Mouse (Mus musculus): ENCODE data around the gene Adk.

The Adk gene

GRCm38 (mm10) chr14:21223971-21224635 lies 171.7 kb downstream of the Adk start:
- in situ Hi-C loops (cut with MboI; ENCODE audit: unreplicated experiment in 2 of 2) = no loop called here

GRCm38 (mm10) chr14:21237051-21237450 lies 184.7 kb downstream of the Adk start:
- in situ Hi-C loops (cut with MboI; ENCODE audit: unreplicated experiment in 2 of 2) = no loop called here

- in situ Hi-C loops (cut with MboI; ENCODE audit: unreplicated experiment in 2 of 2) = no loop called here
Measured at GRCm38 (mm10) chr14:21241105-21241504, 188.7 kb downstream of the Adk start.

- in situ Hi-C loops (cut with MboI; ENCODE audit: unreplicated experiment in 2 of 2) = no loop called here
Measured at GRCm38 (mm10) chr14:21251386-21251785, 199.0 kb downstream of the Adk start.

- in situ Hi-C loops (cut with MboI; ENCODE audit: unreplicated experiment in 2 of 2) = no loop called here
Measured at GRCm38 (mm10) chr14:21252326-21252886, 200.0 kb downstream of the Adk start.

- in situ Hi-C loops (cut with MboI; ENCODE audit: unreplicated experiment in 2 of 2) = no loop called here
Measured at GRCm38 (mm10) chr14:21253321-21253992, 201.1 kb downstream of the Adk start.

- in situ Hi-C loops (cut with MboI; ENCODE audit: unreplicated experiment in 2 of 2) = no loop called here
Measured at GRCm38 (mm10) chr14:21253993-21254339, 201.6 kb downstream of the Adk start.

- in situ Hi-C loops (cut with MboI; ENCODE audit: unreplicated experiment in 2 of 2) = no loop called here
Measured at GRCm38 (mm10) chr14:21268229-21268628, 215.9 kb downstream of the Adk start.

GRCm38 (mm10) chr14:21271472-21271871 lies 219.1 kb downstream of the Adk start:
- in situ Hi-C loops (cut with MboI; ENCODE audit: unreplicated experiment in 2 of 2) = no loop called here

- in situ Hi-C loops (cut with MboI; ENCODE audit: unreplicated experiment in 2 of 2) = no loop called here
Measured at GRCm38 (mm10) chr14:21275786-21276185, 223.4 kb downstream of the Adk start.

GRCm38 (mm10) chr14:21278290-21278689 lies 225.9 kb downstream of the Adk start:
- in situ Hi-C loops (cut with MboI; ENCODE audit: unreplicated experiment in 2 of 2) = no loop called here

GRCm38 (mm10) chr14:21278907-21279535 lies 226.6 kb downstream of the Adk start:
- in situ Hi-C loops (cut with MboI; ENCODE audit: unreplicated experiment in 2 of 2) = no loop called here

GRCm38 (mm10) chr14:21280451-21280850 lies 228.1 kb downstream of the Adk start:
- in situ Hi-C loops (cut with MboI; ENCODE audit: unreplicated experiment in 2 of 2) = no loop called here

GRCm38 (mm10) chr14:21281506-21281905 lies 229.1 kb downstream of the Adk start:
- in situ Hi-C loops (cut with MboI; ENCODE audit: unreplicated experiment in 2 of 2) = no loop called here

GRCm38 (mm10) chr14:21284116-21284515 lies 231.7 kb downstream of the Adk start:
- in situ Hi-C loops (cut with MboI; ENCODE audit: unreplicated experiment in 2 of 2) = no loop called here

- in situ Hi-C loops (cut with MboI; ENCODE audit: unreplicated experiment in 2 of 2) = no loop called here
Measured at GRCm38 (mm10) chr14:21284847-21285246, 232.5 kb downstream of the Adk start.

GRCm38 (mm10) chr14:21286274-21286673 lies 233.9 kb downstream of the Adk start:
- in situ Hi-C loops (cut with MboI; ENCODE audit: unreplicated experiment in 2 of 2) = no loop called here

- in situ Hi-C loops (cut with MboI; ENCODE audit: unreplicated experiment in 2 of 2) = no loop called here
Measured at GRCm38 (mm10) chr14:21287726-21288442, 235.5 kb downstream of the Adk start.

- in situ Hi-C loops (cut with MboI; ENCODE audit: unreplicated experiment in 2 of 2) = loop anchor here in 1 of 2 experiments (10.0 kb wide), 1 partner anchor 315 kb away; no protein-coding TSS in a partner anchor
Measured at GRCm38 (mm10) chr14:21299743-21300142, 247.4 kb downstream of the Adk start.

- in situ Hi-C loops (cut with MboI; ENCODE audit: unreplicated experiment in 2 of 2) = no loop called here
Measured at GRCm38 (mm10) chr14:21304815-21305214, 252.4 kb downstream of the Adk start.

Data from v-Abl transformed pro-B cells (cell line).